Mouse (Mus musculus): ENCODE data around the gene Gm10644.

DNA sequence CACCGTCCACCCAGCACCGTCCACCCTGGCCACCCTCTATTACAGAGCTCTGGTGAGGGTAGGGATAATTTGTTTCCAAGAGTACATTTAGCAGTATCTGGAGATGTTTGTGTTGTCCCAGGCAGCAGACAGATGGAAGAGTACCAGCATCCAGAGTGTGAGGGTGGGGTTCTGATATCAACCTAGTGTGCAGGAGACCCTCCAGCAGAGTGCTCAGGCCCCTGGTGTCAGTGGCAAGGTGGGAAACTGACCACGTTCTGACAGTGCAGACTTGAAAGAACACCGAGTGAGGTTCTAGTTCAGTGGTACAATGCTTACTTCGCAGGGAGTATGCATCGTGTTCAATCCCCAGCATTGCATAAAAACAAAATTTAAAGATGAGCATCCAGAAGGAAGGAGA, 16.7 kb upstream of the Gm10644 start:
- no peak for TF ChIP-seq POLR2A (IDR thresholded peaks at IDR 0.05; ENCODE audit: borderline replicate concordance, insufficient read depth, low read length)
- no peak for TF ChIP-seq CTCF (IDR thresholded peaks at IDR 0.05; ENCODE audit: borderline replicate concordance, insufficient read depth, low read depth, low read length)
